Comparison of ENCODE assay signal across 8 mouse cellular contexts in genomic region chr7:27605499-27606285, GRCm38 (mm10). TPM values are rescaled to one million over a fixed set of nuclear protein-coding genes. Genes with fewer than 3 reads are reported as not detected.
DNase-seq lines count a peak whose midpoint lies in the region.

No protein-coding gene starts in this region.

- DNase-seq in layer of hippocampus, adult 11-12 months (ENCODE audit: low spot score): peak; percentile 61
- no peak for DNase-seq in layer of hippocampus, postnatal 14 days (ENCODE audit: low spot score in 2 of 2)
- DNase-seq in cerebellum, postnatal 36 days: peak; percentile 76 to 78
- peak; percentile 67 for DNase-seq in heart, adult 8-10 months (ENCODE audit: low spot score)
- peak; percentile 70 for DNase-seq in layer of hippocampus, adult 9-11 months
- DNase-seq in lung, postnatal 14 days: peak; percentile 79
- DNase-seq in skeletal muscle tissue, adult 2 months (ENCODE audit: low read depth, low spot score): peak; percentile 89
- no peak for DNase-seq in B cell, adult 2 months

RNA-seq across cellular contexts. Expression of gene Akt2, which starts 14.3 kb away (rescaled TPM):
- 100 to 1,000 TPM in 1 of 2 experiments, 10 to 100 TPM in 1; 93.7 to 103 TPM for total RNA-seq in layer of hippocampus, postnatal 14 days (2021)
- 100 to 1,000 TPM; 169 to 227 (median 202) TPM for total RNA-seq in heart, adult 8-10 months (2022)

RNA-seq across cellular contexts. Expression of gene Ttc9b, which starts 48.0 kb away (rescaled TPM):
- total RNA-seq in layer of hippocampus, postnatal 14 days (2021): 10 to 100 TPM; 81.8 to 84.7 TPM
- not detected for total RNA-seq in heart, adult 8-10 months (2022)

RNA-seq across cellular contexts. Expression of gene 2310022A10Rik, which starts 52.7 kb away (rescaled TPM):
- total RNA-seq in layer of hippocampus, postnatal 14 days (2021): 10 to 100 TPM; 20.8 to 21.4 TPM
- 10 to 100 TPM; 67.6 to 72.3 (median 70.8) TPM for total RNA-seq in heart, adult 8-10 months (2022)

RNA-seq across cellular contexts. Expression of gene Pld3, which starts 52.7 kb away (rescaled TPM):
- 100 to 1,000 TPM; 585 to 592 TPM for total RNA-seq in layer of hippocampus, postnatal 14 days (2021)
- total RNA-seq in heart, adult 8-10 months (2022): 10 to 100 TPM; 26.8 to 33.5 (median 30.5) TPM

Comparison
In these comparisons a context has a peak if more than half of its experiments do, and no peak if none do; other contexts are left out.
1. DNase-seq: peak in layer of hippocampus, adult 11-12 months (single experiment), cerebellum, postnatal 36 days (2 of 2), heart, adult 8-10 months (single experiment), layer of hippocampus, adult 9-11 months (single experiment), lung, postnatal 14 days (single experiment) and skeletal muscle tissue, adult 2 months (single experiment); none in layer of hippocampus, postnatal 14 days (0 of 2) and B cell, adult 2 months (0 of 2).
2. RNA of gene Ttc9b, which starts 48.0 kb away (total RNA-seq): 81.8 to 84.7 TPM in layer of hippocampus, postnatal 14 days; not detected in heart, adult 8-10 months; every median in the first group is over 10 times any median in the second.